Mouse (Mus musculus): Measurements from ENCODE around the gene Cchcr1. TPM values are rescaled to one million over a fixed set of nuclear protein-coding genes. Genes with fewer than 3 reads are reported as not detected.

Gene Cchcr1
- polyA plus RNA-seq, 1 experiment from 2014 or later: 7.9 TPM

GRCm38 (mm10) chr17:35558216-35558615 is 41.3 kb downstream of the Cchcr1 start:
- no peak overlapping the region for H3K4me2 ChIP-seq
- no peak for ATAC-seq (ENCODE audit: low FRiP score, low read depth)
- no peak overlapping the region for H3K4me3 ChIP-seq
- H3K27me3 ChIP-seq: no peaks in the 10 kb centered on the region
- no peak overlapping the region for H3K9ac ChIP-seq
- no peaks in the 10 kb centered on the region for H3K9me3 ChIP-seq
- WGBS: 64% methylated on average over 8 of the region's 8 CpGs
- H3K36me3 ChIP-seq: no peaks in the 10 kb centered on the region
- no peak overlapping the region for H3K27ac ChIP-seq (replicated peaks)
- H3K4me1 ChIP-seq (replicated peaks): no peaks in the 10 kb centered on the region

DNA sequence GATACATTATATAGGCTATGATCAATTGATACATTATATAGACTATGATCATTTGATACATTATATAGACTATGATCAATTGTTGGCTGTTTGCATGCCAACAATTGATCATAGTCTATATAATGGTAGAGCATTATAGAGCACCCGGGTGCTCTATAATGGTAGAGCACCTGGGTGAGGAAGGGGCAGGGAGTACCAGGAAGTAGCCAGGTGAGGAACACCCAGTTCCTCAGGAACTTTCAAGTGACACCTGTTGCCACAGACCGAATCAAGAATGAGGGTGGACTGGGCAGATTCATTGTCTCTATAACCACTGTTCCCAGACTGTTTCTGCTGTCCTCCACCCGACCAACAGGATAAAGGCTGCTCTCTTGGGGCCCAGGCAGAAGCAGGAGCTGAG is 50.2 kb downstream of the Cchcr1 start, which contains the start of gene 2300002M23Rik:
TSS of gene 2300002M23Rik (plus strand) at position 301 of the 400 bp plus-strand sequence.
- H3K9me3 ChIP-seq: no peaks in the 10 kb centered on the region

GRCm38 (mm10) chr17:35567767-35568166 is 50.9 kb downstream of the Cchcr1 start:
- Histone ChIP-seq H3K4me2 (no peak overlapping the region), H3K4me3 (no peak overlapping the region), H3K27me3 (peaks cover 16% of the 10 kb centered on the region), H3K9me3 (no peaks in the 10 kb centered on the region), H3K36me3 (no peaks in the 10 kb centered on the region), H3K9ac (no peak overlapping the region), H3K27ac (replicated peaks) (no peak overlapping the region), H3K4me1 (replicated peaks) (peaks cover 11% of the 10 kb centered on the region)
- ATAC-seq (ENCODE audit: low FRiP score, low read depth): no peak
- whole genome bisulfite sequencing: 29% methylated on average over 9 of the region's 9 CpGs

More for the DNA sequence above, 50.2 kb downstream of the Cchcr1 start, which contains the start of gene 2300002M23Rik:
- H3K27me3 ChIP-seq: peaks cover 16% of the 10 kb centered on the region
- no peak within 1 kb of the TSS for H3K4me2 ChIP-seq
- peaks cover 11% of the 10 kb centered on the region for H3K4me1 ChIP-seq (replicated peaks)
- H3K4me3 ChIP-seq: no peak within 1 kb of the TSS
- ATAC-seq (ENCODE audit: low FRiP score, low read depth): no peak
- no peak within 1 kb of the TSS for H3K27ac ChIP-seq (replicated peaks)
- no peaks in the 10 kb centered on the region for H3K36me3 ChIP-seq
- no peak within 1 kb of the TSS for H3K9ac ChIP-seq
- WGBS: 55% methylated on average over 3 of the region's 3 CpGs

DNA sequence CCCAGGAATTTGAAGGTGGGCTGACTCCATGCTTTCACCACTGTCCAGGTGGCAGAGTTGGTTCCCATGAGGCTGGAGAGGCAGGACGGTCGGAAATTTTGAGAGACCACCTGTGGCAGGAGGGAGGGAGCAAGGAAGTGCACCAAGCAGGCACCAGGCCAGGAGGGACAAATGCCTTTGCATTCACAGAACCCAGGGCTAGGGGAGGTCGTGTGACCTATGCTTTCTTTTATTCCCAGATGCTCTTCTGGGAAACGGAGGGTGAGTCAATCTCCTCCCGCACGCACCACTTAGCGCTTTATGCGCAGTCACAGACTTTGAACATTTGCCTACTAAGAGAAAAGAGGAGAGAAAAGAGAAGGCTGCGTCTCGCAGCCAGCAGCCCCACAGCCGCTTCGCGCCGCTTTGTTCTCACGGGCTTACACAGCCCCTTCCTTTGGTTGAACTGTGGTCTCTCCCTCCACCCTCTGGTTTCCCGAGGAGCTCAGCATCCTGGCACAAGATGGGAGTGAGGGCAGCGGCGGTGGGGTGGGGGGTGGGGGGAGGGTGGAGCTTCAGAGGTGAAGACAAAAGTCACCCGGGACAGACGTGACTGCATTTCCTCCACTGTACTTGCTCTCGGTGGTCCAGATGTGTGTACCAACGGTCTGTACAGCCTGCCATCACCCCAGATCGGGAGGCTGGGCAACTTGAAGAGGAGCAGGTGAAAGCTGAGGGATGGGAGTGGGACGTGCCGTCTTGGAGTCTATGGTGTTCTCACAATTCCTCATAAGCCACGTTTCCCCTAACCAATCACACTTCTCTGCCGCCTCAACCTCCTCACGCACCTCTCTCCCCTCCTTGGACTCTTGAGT is 52.4 kb downstream of the Cchcr1 start:
- peaks cover 11% of the 10 kb centered on the region for H3K4me1 ChIP-seq (replicated peaks)
- H3K4me2 ChIP-seq: peak overlapping the region; percentile 60
- 2% methylated on average over 28 of the region's 28 CpGs for WGBS
- H3K9ac ChIP-seq: peak overlapping the region; percentile 30; the same call in 1 of the 2 replicates
- H3K9me3 ChIP-seq: no peaks in the 10 kb centered on the region
- H3K27me3 ChIP-seq: peaks cover 16% of the 10 kb centered on the region
- H3K27ac ChIP-seq (replicated peaks): no peak overlapping the region
- ATAC-seq (ENCODE audit: low FRiP score, low read depth): peak; percentile 76
- H3K36me3 ChIP-seq: no peaks in the 10 kb centered on the region
- H3K4me3 ChIP-seq: peak overlapping the region; percentile 31

DNA sequence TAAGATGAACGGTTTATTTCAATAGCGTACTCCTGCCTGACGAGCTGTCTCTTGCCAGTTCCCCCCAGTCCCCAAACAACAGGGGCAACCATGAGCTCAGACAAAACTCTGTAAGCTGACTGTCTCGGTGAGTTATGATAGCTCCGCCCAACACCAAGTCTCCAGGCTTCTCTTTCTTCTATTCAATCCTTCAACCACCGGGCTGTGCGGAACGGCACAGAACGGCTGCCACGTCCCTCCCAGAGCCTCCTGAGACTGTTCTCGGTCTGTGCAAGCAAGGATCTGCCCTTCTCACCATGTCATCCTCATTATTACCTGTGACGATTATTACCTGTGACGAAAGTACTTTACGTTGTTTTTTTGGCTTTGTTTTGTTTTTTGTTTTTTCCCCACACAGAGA is 53.9 kb downstream of the Cchcr1 start:
- WGBS: 57% methylated on average over 14 of the region's 14 CpGs
- Histone ChIP-seq H3K36me3 (no peaks in the 10 kb centered on the region), H3K4me2 (no peak overlapping the region), H3K9me3 (no peaks in the 10 kb centered on the region), H3K27me3 (peaks cover 16% of the 10 kb centered on the region), H3K9ac (no peak overlapping the region), H3K4me1 (replicated peaks) (peaks cover 11% of the 10 kb centered on the region), H3K27ac (replicated peaks) (no peak overlapping the region), H3K4me3 (no peak overlapping the region)
- no peak for ATAC-seq (ENCODE audit: low FRiP score, low read depth)

GRCm38 (mm10) chr17:35571477-35571876 is 54.6 kb downstream of the Cchcr1 start:
- Histone ChIP-seq H3K4me3 (no peak overlapping the region), H3K27ac (replicated peaks) (no peak overlapping the region), H3K9ac (no peak overlapping the region), H3K9me3 (no peaks in the 10 kb centered on the region), H3K27me3 (peaks cover 16% of the 10 kb centered on the region), H3K4me1 (replicated peaks) (peaks cover 11% of the 10 kb centered on the region), H3K4me2 (no peak overlapping the region), H3K36me3 (no peaks in the 10 kb centered on the region)
- 97% methylated on average over 7 of the region's 7 CpGs for WGBS
- ATAC-seq (ENCODE audit: low FRiP score, low read depth): no peak

- Histone ChIP-seq H3K4me3 (no peak overlapping the region), H3K4me2 (no peak overlapping the region), H3K36me3 (no peaks in the 10 kb centered on the region), H3K27ac (replicated peaks) (no peak overlapping the region), H3K9me3 (no peaks in the 10 kb centered on the region), H3K4me1 (replicated peaks) (no peaks in the 10 kb centered on the region), H3K27me3 (no peaks in the 10 kb centered on the region), H3K9ac (no peak overlapping the region)
- WGBS: 22% methylated on average over 6 of the region's 6 CpGs
- no peak for ATAC-seq (ENCODE audit: low FRiP score, low read depth)
These were observed 61.3 kb downstream of the Cchcr1 start for GRCm38 (mm10) chr17:35578211-35578610.

Other genes with a start within 250 kb of the Cchcr1 start
- 0.39 and 0.58 TPM in 2 replicates for gene H2-Q1, start 196.7 kb upstream of the Cchcr1 start, polyA plus RNA-seq (2015; fragmentation: Nextera tagmentation; extraction: Ambion mirVana)
- 2.5 and 3.1 TPM in 2 replicates for gene H2-Q2, start 174.9 kb upstream of the Cchcr1 start, polyA plus RNA-seq (2015; fragmentation: Nextera tagmentation; extraction: Ambion mirVana)
- 1.0 and 1.7 TPM in 2 replicates for gene H2-Q4, start 137.5 kb upstream of the Cchcr1 start, polyA plus RNA-seq (2015; fragmentation: Nextera tagmentation; extraction: Ambion mirVana)
- gene H2-Q6, start 92.2 kb upstream of the Cchcr1 start, polyA plus RNA-seq (2015; fragmentation: Nextera tagmentation; extraction: Ambion mirVana): 0.60 and 1.5 TPM in 2 replicates
- 3.8 and 4.1 TPM in 2 replicates for gene H2-Q7, start 77.9 kb upstream of the Cchcr1 start, polyA plus RNA-seq (2015; fragmentation: Nextera tagmentation; extraction: Ambion mirVana)
- 0.38 and 0.78 TPM in 2 replicates for gene H2-Q10, start 47.0 kb upstream of the Cchcr1 start, polyA plus RNA-seq (2015; fragmentation: Nextera tagmentation; extraction: Ambion mirVana)
- gene Pou5f1, start 11.1 kb upstream of the Cchcr1 start, polyA plus RNA-seq (2015; fragmentation: Nextera tagmentation; extraction: Ambion mirVana): not detected in 2 replicates
- 19.3 and 21.0 TPM in 2 replicates for gene Tcf19, start 276 bp upstream of the Cchcr1 start, polyA plus RNA-seq (2015; fragmentation: Nextera tagmentation; extraction: Ambion mirVana)
- 0.97 and 1.2 TPM in 2 replicates for gene Psors1c2, start 16.1 kb downstream of the Cchcr1 start, polyA plus RNA-seq (2015; fragmentation: Nextera tagmentation; extraction: Ambion mirVana)
- gene Cdsn, start 35.0 kb downstream of the Cchcr1 start, polyA plus RNA-seq (2015; fragmentation: Nextera tagmentation; extraction: Ambion mirVana): 0.14 and 0.22 TPM in 2 replicates
- not detected in 2 replicates for gene 2300002M23Rik, start 50.4 kb downstream of the Cchcr1 start, polyA plus RNA-seq (2015; fragmentation: Nextera tagmentation; extraction: Ambion mirVana)
- 0.44 and 0.59 TPM in 2 replicates for gene Sfta2, start 84.4 kb downstream of the Cchcr1 start, polyA plus RNA-seq (2015; fragmentation: Nextera tagmentation; extraction: Ambion mirVana)
- gene Gm9573, start 109.5 kb downstream of the Cchcr1 start, polyA plus RNA-seq (2015; fragmentation: Nextera tagmentation; extraction: Ambion mirVana): not detected in 2 replicates
- 0.17 TPM in 1 of 2 replicates, not detected in the other for gene Mucl3, start 126.6 kb downstream of the Cchcr1 start, polyA plus RNA-seq (2015; fragmentation: Nextera tagmentation; extraction: Ambion mirVana)
- gene Vars2, start 150.5 kb downstream of the Cchcr1 start, polyA plus RNA-seq (2015; fragmentation: Nextera tagmentation; extraction: Ambion mirVana): 15.9 and 17.8 TPM in 2 replicates
- gene Gtf2h4, start 156.6 kb downstream of the Cchcr1 start, polyA plus RNA-seq (2015; fragmentation: Nextera tagmentation; extraction: Ambion mirVana): 23.7 and 24.8 TPM in 2 replicates
- gene Ddr1, start 187.5 kb downstream of the Cchcr1 start, polyA plus RNA-seq (2015; fragmentation: Nextera tagmentation; extraction: Ambion mirVana): 106 and 110 TPM in 2 replicates

All from hindbrain, embryonic 15.5 days (tissue).